Mouse (Mus musculus) urinary bladder, postnatal 36 days (tissue): ENCODE data around the gene Prkn.

ENCODE experiments used
- DNase-seq, 2 experiments: peaks; one replicate each; pipeline ENCODE4 v3.0.0; 2022; ENCODE audit warnings: low spot score in 2 of 2, mixed read lengths in 1 of 2

The Prkn gene

DNA sequence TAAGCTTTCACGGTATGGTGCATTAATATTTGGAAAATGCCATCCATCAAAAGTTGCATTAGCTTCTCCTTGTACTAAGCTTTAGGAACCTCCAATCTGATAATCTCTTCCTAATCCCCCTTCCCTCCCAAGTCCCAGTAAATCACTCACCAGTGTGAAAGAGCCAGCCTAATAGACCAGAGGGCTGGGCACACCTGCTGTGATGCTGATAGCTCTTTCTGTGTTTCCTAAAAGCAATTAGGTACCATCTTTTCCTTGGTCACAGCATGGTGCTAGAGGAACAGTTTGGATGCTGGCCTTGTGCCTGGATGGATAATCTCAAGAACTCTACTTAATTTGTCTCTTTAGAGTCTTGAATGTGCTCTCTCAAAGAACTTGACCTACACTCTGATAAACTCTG lies 287.0 kb downstream of the Prkn start:
- DNase-seq = no peak

DNA sequence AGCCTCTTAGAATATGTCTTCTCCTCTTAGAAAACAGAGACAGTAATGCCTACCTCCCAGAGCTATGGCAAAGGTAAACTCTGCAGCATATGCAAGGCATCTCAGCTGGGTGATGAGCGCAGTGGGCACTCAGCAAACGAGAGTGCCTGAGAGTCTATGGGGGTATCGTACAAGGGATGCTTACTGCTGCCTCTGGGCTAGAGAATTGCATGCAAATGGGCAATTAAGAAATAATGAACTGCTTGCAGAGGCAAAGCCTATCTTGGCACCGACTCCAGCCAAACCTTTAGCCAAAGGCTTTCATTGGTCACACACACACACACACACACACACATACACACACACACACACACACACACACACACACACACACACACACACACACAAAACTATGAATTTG lies 290.7 kb downstream of the Prkn start:
- DNase-seq = no peak

DNA sequence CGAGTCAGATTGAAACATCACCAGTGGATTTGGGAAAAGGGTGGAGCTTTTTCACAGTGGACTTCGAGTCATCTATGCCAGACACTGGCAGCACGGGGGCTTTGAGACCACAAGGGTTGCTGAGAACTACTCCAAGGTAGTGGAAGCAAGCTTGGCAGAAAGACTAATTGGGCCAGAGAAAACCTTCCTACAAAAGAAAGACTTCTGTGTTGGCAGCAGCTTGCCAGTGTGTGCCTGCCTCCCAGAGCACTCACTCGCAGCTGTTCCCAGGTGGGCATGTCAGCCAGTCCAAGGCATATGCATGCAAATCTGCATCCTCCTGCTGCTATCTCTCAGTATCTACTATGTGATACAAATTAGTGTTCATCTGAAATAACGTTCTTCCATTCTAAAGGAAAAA lies 302.1 kb downstream of the Prkn start:
- DNase-seq = no peak

DNA sequence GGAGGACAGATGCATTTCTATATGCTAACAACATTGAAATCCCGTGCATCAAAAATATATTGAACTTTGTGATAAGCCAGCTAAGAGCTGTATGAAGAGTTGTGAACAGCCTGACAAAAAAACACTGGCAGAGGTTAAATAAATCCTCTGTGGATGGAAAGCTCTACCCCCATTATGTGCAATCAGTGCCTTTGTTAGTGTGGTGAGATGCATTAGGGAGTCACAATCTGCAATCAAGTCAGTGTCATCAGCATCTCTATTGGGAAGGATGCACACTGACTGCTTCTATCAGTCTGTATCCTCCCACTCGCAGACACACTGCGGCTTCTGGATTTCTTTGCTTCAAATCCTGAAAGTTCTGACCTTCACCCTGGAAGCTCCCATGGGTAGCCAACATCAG lies 315.9 kb downstream of the Prkn start:
- DNase-seq = no peak

DNA sequence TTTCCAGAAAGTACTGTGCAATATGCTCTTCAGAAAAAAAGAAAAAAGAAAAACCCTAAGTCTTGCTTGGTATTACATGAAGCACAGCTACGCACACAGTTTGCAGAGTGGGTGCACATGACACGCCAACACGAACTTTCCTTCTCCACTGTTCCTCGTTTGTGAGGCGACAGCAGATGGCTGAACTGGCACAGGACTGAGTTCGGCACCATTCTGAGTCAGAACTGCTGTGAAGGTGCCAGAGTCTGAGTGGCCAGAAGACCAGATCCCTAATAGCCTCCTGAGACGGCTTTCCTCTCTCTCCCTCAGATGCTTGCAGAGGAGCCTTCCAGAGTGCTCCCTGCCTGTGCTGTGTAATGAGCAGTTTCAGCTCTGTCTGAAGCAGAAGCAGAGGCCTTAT lies 317.4 kb downstream of the Prkn start:
- no peak for DNase-seq

DNA sequence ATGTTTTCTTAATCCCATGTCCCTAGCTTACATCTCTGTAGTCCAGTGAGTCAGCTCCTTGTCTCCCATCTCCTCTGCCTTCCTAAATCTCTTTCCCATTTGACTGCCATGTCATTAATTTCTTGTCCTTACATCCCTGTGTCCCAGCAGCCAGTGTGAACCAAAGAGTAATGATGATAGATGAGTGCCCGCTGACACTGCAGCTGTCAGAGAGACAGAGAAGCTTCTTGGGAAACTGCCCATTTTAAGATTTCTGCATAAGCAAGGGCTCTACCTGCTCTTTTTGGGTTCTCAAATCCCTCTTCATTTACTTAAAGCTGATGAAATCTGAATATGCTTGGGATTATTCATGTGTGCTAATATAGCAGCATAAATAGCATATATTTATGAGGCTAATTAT lies 321.3 kb downstream of the Prkn start:
- no peak for DNase-seq

DNA sequence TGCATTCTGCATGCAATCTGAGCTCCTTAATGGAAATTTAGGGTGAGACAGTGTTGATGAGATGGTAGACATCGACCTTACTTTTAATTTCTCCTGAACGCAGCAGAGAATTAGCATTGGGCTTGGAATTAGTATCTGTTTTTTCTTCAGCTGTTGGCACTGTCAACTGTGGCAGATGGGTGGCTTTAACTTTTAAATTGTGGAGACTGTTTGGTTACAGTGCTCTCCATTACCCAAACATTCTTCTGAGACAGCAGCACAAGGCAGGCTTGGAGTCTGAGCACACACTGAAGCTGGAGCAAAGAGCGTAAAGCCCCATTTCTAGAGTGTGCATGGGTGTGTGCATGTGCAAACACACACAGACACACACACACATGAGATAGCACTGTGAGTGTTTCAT lies 322.6 kb downstream of the Prkn start:
- DNase-seq = no peak

DNA sequence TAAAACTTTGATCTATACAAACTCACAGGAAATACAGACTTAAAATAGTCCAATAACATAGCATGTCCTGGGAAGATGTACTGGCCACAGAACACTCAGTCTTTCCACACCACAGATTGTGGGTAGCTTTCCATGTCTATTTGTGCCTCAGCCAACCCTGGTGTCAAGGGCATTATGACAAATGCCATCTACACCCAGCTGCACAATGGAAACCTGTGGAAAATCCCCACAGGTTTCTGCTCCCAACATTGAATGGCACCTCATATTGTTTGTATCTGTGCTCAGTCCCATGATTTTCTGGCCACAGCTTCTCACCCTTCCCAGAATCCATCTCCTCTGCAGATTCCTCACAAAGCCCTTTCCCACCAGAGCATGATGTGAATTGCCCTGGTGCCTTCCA lies 347.2 kb downstream of the Prkn start:
- DNase-seq = no peak

DNA sequence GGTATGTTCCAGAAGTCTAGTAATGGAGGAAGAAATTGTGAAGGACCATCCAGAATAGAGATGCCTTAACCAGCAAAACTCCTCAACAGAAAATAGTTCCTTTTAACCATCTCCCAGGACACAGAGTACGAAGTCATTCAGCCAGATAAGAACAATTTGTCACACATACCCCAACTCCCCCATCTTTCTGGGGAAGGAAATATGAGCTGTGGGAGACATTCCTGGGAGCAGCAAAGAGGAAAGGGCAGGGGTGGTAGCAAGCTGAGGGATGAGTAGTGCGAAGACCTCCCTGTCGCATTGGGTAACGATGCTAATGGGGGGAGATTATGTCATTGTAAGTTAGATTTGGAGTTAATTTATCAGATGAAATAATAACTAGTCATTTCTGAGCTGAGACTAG lies 348.3 kb downstream of the Prkn start:
- no peak for DNase-seq

DNA sequence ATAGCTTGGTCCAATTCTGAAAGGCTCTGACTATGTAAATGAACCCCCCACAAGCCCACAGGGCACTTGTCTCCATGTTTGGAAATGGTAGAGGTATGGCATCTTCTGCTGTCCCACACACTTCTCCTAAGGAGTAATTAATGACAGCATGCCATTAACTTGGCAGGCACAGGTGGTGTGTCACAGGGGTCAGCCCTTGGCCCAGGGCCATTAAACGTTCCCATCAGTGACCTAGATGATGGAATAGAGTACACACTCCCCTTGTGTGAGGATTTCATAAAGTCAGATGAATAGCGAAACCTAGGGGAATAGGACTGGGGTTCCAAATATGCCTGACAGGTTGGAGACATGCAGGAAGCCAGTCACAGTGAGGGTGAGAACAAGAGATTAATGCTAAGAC lies 350.1 kb downstream of the Prkn start:
- DNase-seq = no peak

DNA sequence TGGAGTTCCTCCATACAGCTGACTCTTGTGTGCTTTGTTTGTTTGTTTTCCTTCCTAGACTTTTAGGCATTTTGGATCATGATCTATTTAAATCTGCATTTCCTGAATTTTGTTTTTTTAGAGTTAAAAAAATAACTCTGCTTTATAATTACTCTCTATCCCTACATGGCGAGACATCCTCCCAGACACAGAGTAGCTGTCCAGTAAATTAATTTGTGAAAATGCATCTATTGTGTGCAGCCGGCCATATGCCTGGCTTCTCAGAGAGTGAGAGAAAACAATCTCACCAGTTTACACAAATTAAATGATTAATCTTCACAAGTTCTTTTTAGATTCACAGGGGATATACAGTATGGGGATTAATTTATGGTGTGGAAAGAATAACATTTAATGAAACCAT lies 357.9 kb downstream of the Prkn start:
- DNase-seq = no peak

DNA sequence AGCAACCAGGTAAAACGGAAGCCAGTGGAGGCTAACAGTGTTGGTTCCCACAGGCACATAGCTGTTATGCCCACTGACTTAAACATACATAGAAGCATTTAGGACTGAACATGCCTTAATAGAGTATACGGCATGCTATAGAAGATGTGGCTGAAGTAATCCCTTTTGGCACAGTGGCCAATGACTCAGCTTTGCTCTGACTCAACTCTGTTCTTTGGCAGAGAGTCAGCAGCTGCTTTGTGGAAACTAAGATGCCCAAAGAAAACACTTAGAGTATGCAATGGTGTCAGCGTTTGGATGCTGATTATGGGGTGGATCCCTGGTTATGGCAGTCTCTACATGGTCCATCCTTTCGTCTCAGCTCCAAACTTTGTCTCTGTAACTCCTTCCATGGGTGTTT lies 368.9 kb downstream of the Prkn start:
- peak; percentile 9 to 11 for DNase-seq

DNA sequence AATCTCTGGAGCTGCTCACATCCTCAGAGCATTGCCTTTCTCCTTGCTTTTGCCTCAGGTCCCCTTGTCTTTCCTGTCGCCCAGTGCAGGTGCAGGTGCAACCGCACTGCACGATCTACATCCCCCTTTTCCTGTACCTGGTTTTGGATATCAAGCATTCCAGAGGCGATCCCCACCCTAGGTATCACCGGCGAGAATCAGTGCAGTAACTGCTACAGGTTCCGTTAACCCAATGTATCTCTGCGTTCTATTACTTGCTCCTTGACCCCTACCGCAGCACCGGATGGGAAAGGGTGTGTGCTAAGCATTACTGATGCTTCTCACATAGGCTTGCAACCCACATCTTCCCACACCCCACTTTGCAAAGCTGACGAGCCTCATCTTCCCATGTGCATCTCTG lies 370.8 kb downstream of the Prkn start:
- DNase-seq = no peak

DNA sequence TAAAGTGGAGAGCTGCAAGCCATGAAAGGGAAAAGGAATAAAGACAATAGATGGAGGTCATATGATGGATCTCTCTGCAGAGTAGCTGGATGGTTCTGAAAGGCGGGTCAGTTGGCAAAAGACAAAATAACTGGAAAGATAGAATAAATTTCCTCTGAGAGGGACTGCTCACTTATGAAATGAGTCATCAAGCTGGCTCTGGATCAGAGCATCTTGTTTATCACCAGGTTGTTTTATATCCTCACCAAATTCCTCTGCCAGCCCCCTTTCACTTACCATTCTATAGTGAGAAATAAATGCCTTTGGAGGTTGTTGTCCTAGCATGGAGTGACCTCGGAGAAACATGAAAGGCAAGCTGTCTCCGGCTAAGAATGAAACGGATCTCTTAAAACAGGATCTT lies 371.4 kb downstream of the Prkn start:
- DNase-seq = no peak

DNA sequence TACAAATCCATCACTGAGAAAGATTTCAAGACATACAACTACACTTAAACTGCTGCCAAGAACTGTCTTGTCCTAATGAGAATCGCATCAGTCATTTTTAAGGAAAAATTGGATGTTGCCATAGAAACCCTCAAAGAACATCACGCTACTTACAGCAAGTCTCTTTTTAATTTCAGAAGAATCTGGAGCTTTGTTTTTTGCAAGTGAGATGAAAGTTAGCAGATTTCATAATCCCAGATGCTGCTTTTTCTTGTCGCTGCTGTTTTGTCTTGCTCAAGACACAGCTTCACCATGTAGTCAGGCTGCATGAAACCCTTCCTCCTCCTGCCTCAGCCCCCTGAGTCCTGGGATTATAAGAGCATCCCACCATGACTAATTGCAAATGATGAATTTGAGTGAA lies 373.5 kb downstream of the Prkn start:
- no peak for DNase-seq

DNA sequence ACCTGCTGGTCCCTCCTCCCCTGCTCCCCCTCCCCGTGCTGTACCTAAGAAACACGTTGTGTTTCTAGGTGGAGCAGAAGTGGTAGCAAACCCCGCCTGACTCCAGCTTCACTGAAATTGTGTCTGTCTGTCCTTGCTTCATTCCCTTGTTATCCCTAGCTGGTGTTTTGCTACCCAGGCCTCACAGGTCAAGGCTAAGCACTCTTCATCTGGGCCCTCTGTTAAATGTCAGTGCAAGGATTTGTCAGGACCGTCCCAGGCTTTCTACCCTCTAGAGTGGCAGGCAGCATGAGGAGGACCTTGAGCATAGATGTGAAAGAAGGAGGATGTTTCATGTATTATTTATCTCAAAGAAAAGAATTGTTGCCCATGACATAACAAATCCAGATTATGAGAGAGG lies 388.8 kb downstream of the Prkn start:
- no peak for DNase-seq

DNA sequence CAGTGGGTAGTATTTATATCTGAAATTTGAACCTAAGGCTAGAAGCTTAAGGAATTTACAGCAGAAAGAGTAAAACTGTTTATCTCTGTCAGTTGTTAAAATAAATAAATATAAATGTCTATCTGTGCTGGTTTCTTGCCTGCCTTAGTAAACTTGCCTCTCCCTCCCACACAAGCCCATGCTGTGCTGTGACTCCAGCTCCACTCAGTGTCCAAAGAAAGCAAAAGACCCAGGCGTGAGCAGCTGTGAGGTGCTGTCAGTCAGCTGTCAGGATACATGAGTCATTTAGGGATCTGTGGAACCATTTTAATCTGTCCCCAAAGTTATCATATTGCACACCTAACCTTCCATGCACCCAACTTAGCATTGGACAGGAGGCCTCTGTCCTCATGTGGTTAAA lies 389.2 kb downstream of the Prkn start:
- DNase-seq = no peak

DNA sequence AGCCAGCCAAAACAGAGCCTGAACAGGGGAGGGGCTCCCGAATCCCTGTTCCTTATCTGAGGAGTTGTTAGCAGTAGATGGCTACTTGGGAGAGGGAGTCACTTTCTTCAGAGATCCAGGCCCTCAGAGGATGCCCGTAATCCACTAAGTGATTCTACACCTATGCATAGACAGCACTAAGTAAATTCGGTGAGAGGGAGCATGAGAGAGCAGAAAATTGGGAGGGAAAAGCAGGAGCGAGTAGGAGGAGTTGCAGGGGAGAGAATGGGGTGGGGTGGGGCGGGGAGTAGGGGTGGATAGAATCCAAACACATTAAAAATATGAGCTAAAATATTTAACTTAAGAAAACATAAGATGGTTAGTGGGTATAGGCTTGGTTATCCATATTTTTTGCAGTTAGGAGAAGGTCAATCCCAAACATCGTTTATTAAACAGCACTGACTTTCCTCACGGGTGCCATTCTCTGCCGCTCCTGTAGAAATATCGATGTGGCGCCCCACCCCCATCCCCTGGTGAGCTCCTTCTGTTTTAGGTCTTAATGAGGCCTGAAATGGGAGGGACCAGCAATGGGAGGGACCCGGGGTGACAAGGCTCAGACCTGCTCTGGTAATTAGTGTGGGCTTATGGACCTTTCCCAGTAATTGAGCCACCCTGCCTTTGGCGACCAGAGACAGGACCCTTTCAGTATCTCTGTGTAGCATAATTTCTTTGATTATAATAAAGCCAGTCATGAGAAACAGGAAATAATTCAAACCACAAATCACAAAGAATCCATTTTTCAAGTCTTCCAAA lies 390.6 kb downstream of the Prkn start:
- DNase-seq = no peak

DNA sequence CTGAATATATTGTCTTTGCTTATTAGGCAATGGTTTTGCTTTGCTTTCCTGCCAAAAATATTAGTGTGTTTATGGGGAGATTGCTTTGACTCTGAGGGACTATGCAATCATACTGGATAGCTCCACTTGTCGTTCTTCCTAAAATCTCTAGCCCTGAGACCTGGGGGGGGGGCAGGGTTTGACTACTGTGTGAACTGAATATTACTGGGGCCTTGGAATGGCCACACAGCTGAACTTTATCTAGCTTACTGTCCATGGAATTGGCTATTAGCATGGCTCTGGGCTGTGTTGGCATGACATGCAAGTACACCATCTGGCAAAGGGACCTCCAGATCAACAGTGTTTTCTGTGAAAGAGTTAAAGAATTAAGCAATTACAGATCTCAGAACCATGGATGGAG lies 395.1 kb downstream of the Prkn start:
- DNase-seq = no peak

DNA sequence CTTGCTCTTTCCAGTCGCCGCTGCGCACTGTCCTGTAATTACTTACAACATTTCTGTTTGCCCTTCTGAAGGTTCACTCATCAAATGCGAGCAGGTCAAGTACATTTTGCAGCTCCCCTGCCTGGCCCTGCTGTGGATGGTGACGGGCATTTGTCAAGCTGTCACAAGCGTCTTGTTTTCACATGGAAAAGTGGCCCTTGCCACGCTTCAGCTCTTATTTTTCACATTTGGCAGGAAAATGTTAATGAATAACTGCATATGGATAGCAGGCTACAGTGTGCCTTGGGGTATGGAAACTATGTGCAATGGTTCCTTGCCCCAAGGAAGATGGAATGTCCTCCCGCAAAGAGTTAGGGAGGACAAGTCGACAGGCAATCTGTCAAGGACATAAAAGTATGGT lies 404.9 kb downstream of the Prkn start:
- DNase-seq = no peak

DNA sequence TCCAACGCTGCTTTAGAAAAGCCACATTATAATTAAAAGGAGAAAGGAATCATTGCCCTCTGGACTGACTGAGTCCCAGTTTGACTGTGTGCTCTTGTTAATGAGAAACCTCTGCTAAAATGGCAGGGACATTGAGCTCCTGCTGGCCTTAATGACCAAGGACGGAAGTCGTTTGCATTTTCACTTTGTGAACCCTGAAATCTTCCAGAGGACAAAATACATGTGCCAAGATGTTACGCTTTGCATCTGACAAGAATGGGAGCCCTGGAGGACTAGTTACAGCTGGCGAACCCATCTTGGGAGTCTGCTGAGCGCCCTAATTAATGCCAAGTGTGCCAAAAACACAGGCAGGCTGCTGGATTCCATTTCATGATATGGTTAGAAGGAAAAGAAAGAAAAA lies 409.0 kb downstream of the Prkn start:
- no peak for DNase-seq

DNA sequence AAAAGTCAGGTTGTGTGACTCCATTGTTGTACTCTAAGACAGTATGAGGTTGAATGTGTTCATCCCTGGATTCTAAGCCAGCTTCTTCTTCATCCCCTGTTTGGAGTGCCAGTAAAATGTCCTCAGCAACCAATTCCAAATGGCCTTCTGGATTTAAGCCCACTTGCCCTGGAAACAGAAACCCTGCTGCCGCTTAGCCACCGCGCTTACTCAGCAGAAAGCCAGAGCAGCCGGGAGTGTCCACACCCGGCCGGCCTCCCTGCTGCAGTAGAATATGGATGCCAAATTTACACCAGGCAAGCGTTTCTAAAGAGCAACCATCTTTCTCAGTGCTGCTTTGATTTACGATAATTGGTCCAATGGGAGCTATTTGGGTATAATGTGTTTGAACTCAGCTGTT lies 420.5 kb downstream of the Prkn start:
- DNase-seq = peak in 1 of 2 experiments; percentile 20

DNA sequence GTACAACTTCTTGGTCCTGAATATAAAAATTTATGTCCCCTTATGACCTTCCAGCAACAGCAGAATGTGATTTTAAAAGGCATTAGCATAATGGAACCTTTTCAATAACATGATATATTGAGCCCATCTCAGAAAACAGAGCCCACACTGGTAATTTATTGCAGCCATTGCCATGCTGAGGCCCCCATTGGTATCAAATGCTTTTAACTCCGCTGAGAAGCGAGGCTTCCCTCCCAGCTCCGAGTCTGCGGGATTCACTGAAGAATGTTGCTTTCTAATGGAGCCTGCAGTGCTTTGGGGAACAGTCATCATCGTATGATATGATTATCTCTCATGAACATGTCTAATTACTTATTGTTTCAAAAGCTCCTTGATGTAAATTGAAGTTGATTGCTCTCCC lies 421.5 kb downstream of the Prkn start:
- DNase-seq = no peak

DNA sequence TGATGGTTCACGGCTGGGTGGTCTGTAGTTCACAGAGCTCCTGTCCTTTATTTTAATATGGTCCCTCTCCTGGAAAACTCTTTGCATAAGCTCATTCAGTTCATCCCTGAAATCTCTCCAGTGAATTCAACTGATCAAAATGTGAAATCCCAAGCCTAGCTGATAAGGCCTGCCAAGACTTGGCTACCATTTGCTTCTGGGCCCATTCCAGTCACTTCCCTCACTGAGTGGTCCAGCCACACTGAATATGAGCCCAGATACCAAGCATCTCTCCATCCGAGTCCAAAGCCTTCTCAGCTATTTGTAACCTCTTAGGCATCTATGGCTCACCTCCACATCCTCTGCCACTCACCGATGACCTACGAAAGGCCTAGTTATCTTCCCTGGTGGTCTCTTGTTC lies 427.8 kb downstream of the Prkn start:
- no peak for DNase-seq
